Mouse (Mus musculus): ENCODE measurements around the gene Otud7a. TPM values are rescaled to one million over a fixed set of nuclear protein-coding genes. Genes with fewer than 3 reads are reported as not detected.

Gene Otud7a
- polyA plus RNA-seq, 1 experiment from 2014 or later = 0.10 TPM

DNA sequence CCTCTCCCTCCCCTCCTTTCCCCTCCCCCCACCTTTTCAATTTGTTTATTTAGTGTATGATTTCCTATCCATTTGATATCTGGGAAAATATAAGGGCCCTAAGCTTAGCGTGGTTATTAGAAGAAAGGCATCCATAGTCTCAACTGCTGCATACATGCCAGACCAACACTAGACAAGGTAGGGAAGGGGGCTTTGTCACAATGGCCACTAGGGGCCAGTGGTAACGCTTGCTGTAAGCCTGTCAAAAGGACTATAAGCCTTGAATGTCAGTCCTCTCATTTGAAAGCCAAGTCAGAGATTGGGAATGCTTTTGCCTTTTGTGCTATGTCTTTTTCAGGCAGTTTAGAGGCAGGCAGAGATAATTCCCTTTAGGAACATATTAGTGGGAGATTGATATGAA is 59.7 kb downstream of the Otud7a start:
- no peak overlapping the region for H3K4me2 ChIP-seq
- no peak overlapping the region for H3K9ac ChIP-seq (replicated peaks)
- H3K9me3 ChIP-seq = no peaks in the 10 kb centered on the region
- WGBS = 35% methylated on average over 2 of the region's 2 CpGs
- H3K4me3 ChIP-seq (replicated peaks) = no peak overlapping the region
- no peaks in the 10 kb centered on the region for H3K4me1 ChIP-seq (replicated peaks)
- ATAC-seq (ENCODE audit: insufficient number of reproducible peaks, insufficient read depth, low FRiP score, low TSS enrichment, low read depth) = no peak
- no peaks in the 10 kb centered on the region for H3K36me3 ChIP-seq
- H3K27ac ChIP-seq = no peak overlapping the region
- H3K27me3 ChIP-seq = no peaks in the 10 kb centered on the region

DNA sequence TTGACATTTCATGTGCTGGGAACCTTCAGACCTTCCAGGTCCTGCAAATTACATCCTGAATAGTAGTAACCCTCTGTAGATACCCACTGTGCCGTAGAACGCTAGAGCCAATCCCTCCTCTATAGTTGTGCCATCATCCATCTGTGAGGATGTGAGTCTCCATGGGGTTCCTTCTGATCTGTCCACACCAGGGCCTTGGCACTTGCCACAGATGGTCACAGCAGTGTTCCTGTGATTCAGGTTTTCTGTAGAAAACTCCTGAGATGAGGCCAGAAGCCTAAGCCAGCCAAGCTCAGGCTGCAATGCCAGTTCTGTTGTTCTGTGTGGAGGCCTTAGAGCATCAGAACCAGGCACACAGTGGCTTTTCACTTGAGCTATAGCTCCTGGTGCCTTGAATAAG is 63.5 kb downstream of the Otud7a start:
- WGBS = 93% methylated on average over 2 of the region's 2 CpGs
- Histone ChIP-seq H3K27me3 (no peaks in the 10 kb centered on the region), H3K9me3 (no peaks in the 10 kb centered on the region), H3K4me1 (replicated peaks) (no peaks in the 10 kb centered on the region), H3K4me3 (replicated peaks) (no peak overlapping the region), H3K27ac (no peak overlapping the region), H3K36me3 (no peaks in the 10 kb centered on the region), H3K4me2 (no peak overlapping the region), H3K9ac (replicated peaks) (no peak overlapping the region)
- ATAC-seq (ENCODE audit: insufficient number of reproducible peaks, insufficient read depth, low FRiP score, low TSS enrichment, low read depth) = no peak

- H3K27me3 ChIP-seq = no peaks in the 10 kb centered on the region
- WGBS = 58% methylated on average over 1 of the region's 1 CpGs
- no peaks in the 10 kb centered on the region for H3K36me3 ChIP-seq
- H3K4me1 ChIP-seq (replicated peaks) = no peaks in the 10 kb centered on the region
- no peak for ATAC-seq (ENCODE audit: insufficient number of reproducible peaks, insufficient read depth, low FRiP score, low TSS enrichment, low read depth)
- H3K9ac ChIP-seq (replicated peaks) = no peak overlapping the region
- no peak overlapping the region for H3K4me2 ChIP-seq
- no peak overlapping the region for H3K27ac ChIP-seq
- no peak overlapping the region for H3K4me3 ChIP-seq (replicated peaks)
- H3K9me3 ChIP-seq = no peaks in the 10 kb centered on the region
Measured at GRCm38 (mm10) chr7:63509825-63510224, 65.3 kb downstream of the Otud7a start.

GRCm38 (mm10) chr7:63511458-63511857 is 66.9 kb downstream of the Otud7a start:
- H3K27me3 ChIP-seq = no peaks in the 10 kb centered on the region
- H3K4me3 ChIP-seq (replicated peaks) = no peak overlapping the region
- no peaks in the 10 kb centered on the region for H3K4me1 ChIP-seq (replicated peaks)
- no peak overlapping the region for H3K27ac ChIP-seq
- no peak overlapping the region for H3K9ac ChIP-seq (replicated peaks)
- no peak overlapping the region for H3K4me2 ChIP-seq
- H3K9me3 ChIP-seq = no peaks in the 10 kb centered on the region
- H3K36me3 ChIP-seq = no peaks in the 10 kb centered on the region
- ATAC-seq (ENCODE audit: insufficient number of reproducible peaks, insufficient read depth, low FRiP score, low TSS enrichment, low read depth) = no peak

- ATAC-seq (ENCODE audit: insufficient number of reproducible peaks, insufficient read depth, low FRiP score, low TSS enrichment, low read depth) = no peak
- Histone ChIP-seq H3K9ac (replicated peaks) (no peak overlapping the region), H3K4me3 (replicated peaks) (no peak overlapping the region), H3K4me1 (replicated peaks) (no peaks in the 10 kb centered on the region), H3K36me3 (no peaks in the 10 kb centered on the region), H3K4me2 (no peak overlapping the region), H3K27ac (no peak overlapping the region), H3K9me3 (no peaks in the 10 kb centered on the region), H3K27me3 (no peaks in the 10 kb centered on the region)
- 67% methylated on average over 2 of the region's 2 CpGs for WGBS
Measured at GRCm38 (mm10) chr7:63512561-63512960, 68.0 kb downstream of the Otud7a start.

DNA sequence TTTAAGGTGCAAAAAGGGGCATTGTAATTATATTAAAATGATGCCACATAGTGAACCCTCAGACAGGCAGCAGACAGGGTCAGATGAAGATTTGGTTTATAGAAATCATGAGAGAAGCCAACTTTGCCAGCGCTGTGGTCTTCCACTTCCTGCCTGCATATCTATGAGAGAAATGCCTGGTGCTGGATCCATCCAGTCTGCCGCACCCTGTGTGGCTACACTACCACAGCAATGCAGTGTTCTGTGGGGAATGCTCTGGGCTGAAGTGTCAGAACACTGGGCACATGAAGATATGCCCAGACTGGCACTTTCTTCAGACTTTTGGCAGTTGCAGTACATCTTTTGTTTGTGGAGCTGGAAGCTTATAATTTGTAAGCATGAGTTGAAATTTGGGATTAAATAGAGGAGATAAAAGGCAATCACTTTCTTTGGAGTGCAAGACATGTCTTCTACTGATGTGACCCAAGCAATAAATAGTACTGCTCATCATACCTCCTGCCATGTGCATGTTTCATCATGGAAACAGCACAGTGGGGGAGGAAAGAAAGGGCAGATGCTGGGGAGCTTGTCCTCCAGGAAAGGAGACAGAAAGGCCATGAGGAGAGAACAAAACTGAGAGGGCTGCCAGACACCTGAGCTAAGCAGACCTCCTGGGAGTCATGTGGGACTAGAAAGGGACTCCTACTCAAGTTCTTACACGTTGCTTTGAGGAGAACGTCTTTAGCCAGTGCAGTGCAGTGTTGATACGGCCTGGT is 71.8 kb downstream of the Otud7a start:
- Histone ChIP-seq H3K9ac (replicated peaks) (no peak overlapping the region), H3K4me2 (no peak overlapping the region), H3K4me1 (replicated peaks) (no peaks in the 10 kb centered on the region), H3K36me3 (no peaks in the 10 kb centered on the region), H3K4me3 (replicated peaks) (no peak overlapping the region), H3K27me3 (no peaks in the 10 kb centered on the region), H3K27ac (no peak overlapping the region), H3K9me3 (no peaks in the 10 kb centered on the region)
- ATAC-seq (ENCODE audit: insufficient number of reproducible peaks, insufficient read depth, low FRiP score, low TSS enrichment, low read depth) = no peak
- 88% methylated on average over 5 of the region's 5 CpGs for WGBS

GRCm38 (mm10) chr7:63520299-63520698 is 75.7 kb downstream of the Otud7a start:
- no peak for ATAC-seq (ENCODE audit: insufficient number of reproducible peaks, insufficient read depth, low FRiP score, low TSS enrichment, low read depth)
- 67% methylated on average over 1 of the region's 1 CpGs for WGBS
- H3K27ac ChIP-seq = no peak overlapping the region

GRCm38 (mm10) chr7:63522403-63522802 is 77.9 kb downstream of the Otud7a start:
- Histone ChIP-seq H3K9me3 (no peaks in the 10 kb centered on the region), H3K9ac (replicated peaks) (no peak overlapping the region), H3K4me2 (no peak overlapping the region), H3K27me3 (no peaks in the 10 kb centered on the region), H3K4me3 (replicated peaks) (no peak overlapping the region), H3K27ac (no peak overlapping the region), H3K36me3 (no peaks in the 10 kb centered on the region), H3K4me1 (replicated peaks) (no peaks in the 10 kb centered on the region)
- whole genome bisulfite sequencing = 83% methylated on average over 3 of the region's 3 CpGs
- no peak for ATAC-seq (ENCODE audit: insufficient number of reproducible peaks, insufficient read depth, low FRiP score, low TSS enrichment, low read depth)

More at GRCm38 (mm10) chr7:63520299-63520698, 75.7 kb downstream of the Otud7a start:
- Histone ChIP-seq H3K4me2 (no peak overlapping the region), H3K9ac (replicated peaks) (no peak overlapping the region), H3K36me3 (no peaks in the 10 kb centered on the region), H3K9me3 (no peaks in the 10 kb centered on the region), H3K4me1 (replicated peaks) (no peaks in the 10 kb centered on the region), H3K27me3 (no peaks in the 10 kb centered on the region), H3K4me3 (replicated peaks) (no peak overlapping the region)

DNA sequence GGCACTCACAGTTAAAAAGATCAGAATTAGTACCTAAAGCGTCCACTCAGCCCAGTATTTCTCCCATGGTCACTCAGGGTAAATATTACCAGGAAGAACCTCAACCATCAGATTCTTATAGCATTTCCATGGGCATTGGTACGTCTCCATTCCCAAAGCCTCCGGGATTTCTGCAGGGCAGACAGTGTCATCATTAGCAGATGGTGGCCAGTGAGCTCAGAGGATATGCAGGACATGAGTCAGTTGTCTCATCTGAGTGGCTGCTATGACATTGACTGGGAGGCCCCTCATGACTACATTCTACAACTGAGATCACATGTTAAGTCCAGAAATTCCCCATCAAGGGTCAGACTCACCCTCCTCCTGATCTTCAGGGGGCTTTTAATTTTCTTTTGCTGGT is 78.5 kb downstream of the Otud7a start:
- Histone ChIP-seq H3K4me3 (replicated peaks) (no peak overlapping the region), H3K9me3 (no peaks in the 10 kb centered on the region), H3K4me2 (no peak overlapping the region), H3K27ac (no peak overlapping the region), H3K36me3 (no peaks in the 10 kb centered on the region), H3K4me1 (replicated peaks) (no peaks in the 10 kb centered on the region), H3K27me3 (no peaks in the 10 kb centered on the region), H3K9ac (replicated peaks) (no peak overlapping the region)
- ATAC-seq (ENCODE audit: insufficient number of reproducible peaks, insufficient read depth, low FRiP score, low TSS enrichment, low read depth) = no peak
- 83% methylated on average over 3 of the region's 3 CpGs for WGBS

DNA sequence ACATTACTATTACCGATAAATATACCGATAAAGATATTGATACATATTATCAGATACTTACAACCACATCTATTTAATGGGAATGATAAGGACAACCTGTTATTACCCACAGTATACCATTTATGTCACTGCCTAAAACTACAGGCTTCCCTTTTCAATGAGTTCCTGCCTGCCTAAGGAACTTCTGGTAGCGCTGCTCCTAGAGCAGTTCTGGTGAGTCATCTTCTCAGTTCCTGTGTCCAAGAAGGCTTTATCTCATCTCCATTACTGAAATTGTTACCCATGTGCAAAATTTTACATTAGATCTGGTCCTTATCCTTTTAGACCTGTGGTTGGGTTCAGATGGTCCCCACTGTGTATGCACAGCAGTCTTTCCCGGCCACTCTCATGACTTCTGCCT is 95.7 kb downstream of the Otud7a start:
- WGBS = 97% methylated on average over 4 of the region's 4 CpGs
- Histone ChIP-seq H3K9me3 (no peaks in the 10 kb centered on the region), H3K36me3 (no peaks in the 10 kb centered on the region), H3K9ac (replicated peaks) (no peak overlapping the region), H3K4me3 (replicated peaks) (no peak overlapping the region), H3K4me1 (replicated peaks) (no peaks in the 10 kb centered on the region), H3K27me3 (no peaks in the 10 kb centered on the region), H3K4me2 (no peak overlapping the region), H3K27ac (no peak overlapping the region)
- ATAC-seq (ENCODE audit: insufficient number of reproducible peaks, insufficient read depth, low FRiP score, low TSS enrichment, low read depth) = no peak

GRCm38 (mm10) chr7:63554457-63554856 is 109.9 kb downstream of the Otud7a start:
- Histone ChIP-seq H3K4me1 (replicated peaks) (no peaks in the 10 kb centered on the region), H3K4me3 (replicated peaks) (no peak overlapping the region), H3K9ac (replicated peaks) (no peak overlapping the region), H3K27me3 (no peaks in the 10 kb centered on the region), H3K9me3 (no peaks in the 10 kb centered on the region), H3K27ac (no peak overlapping the region), H3K4me2 (no peak overlapping the region), H3K36me3 (no peaks in the 10 kb centered on the region)
- 88% methylated on average over 1 of the region's 1 CpGs for WGBS
- ATAC-seq (ENCODE audit: insufficient number of reproducible peaks, insufficient read depth, low FRiP score, low TSS enrichment, low read depth) = no peak

DNA sequence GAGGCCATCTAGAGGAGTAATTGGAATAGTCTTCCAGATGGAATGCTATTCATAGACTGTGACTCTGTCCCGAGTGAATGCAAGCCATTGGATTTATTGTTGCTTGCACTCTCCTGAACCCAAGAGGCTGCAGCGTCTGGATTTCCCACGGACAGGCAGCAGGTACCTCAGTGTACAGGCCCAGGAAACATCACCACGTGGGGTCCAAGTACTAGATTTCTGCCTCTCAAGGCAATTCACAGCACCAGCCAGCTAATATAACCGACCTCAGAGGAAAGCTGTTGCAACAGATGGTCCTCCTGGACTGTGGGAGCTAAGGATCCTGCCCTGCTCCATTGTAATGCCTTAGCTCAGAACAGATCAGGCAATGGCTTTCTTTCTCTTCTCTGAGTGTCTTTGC is 111.8 kb downstream of the Otud7a start:
- Histone ChIP-seq H3K27ac (no peak overlapping the region), H3K9ac (replicated peaks) (no peak overlapping the region), H3K4me3 (replicated peaks) (no peak overlapping the region), H3K27me3 (no peaks in the 10 kb centered on the region), H3K9me3 (no peaks in the 10 kb centered on the region), H3K36me3 (no peaks in the 10 kb centered on the region), H3K4me2 (no peak overlapping the region), H3K4me1 (replicated peaks) (no peaks in the 10 kb centered on the region)
- WGBS = 64% methylated on average over 5 of the region's 5 CpGs
- ATAC-seq (ENCODE audit: insufficient number of reproducible peaks, insufficient read depth, low FRiP score, low TSS enrichment, low read depth) = no peak
